Mouse (Mus musculus) MEL (cell line): ENCODE results near the gene Rragd. TPM values are rescaled to one million over a fixed set of nuclear protein-coding genes. Genes with fewer than 3 reads are reported as not detected.

Experiments
- DNase-seq: peaks from one replicate; pipeline ENCODE4 v3.0.0; 2011; ENCODE audit warnings: low read depth, low spot score
- H3K27ac ChIP-seq: 2 replicates; pipeline ENCODE4 v1.5.1; 2012; ENCODE audit warnings: low read depth, mild to moderate bottlenecking, control low read depth, low read length, moderate library complexity; ENCODE audit not compliant: control insufficient read depth
- H3K27me3 ChIP-seq, 2 experiments: fragments of 150-350 bp in 1 of 2; sonication (generic) in 1 of 2; 2 replicates each; pipeline ENCODE4 v1.6.1; 2012; ENCODE audit warnings: low read length in 2 of 2, mild to moderate bottlenecking in 2 of 2, improper control_type of control experiment in 1 of 2, moderate library complexity in 1 of 2; ENCODE audit not compliant: insufficient read depth in 2 of 2, control insufficient read depth in 1 of 2
- H3K36me3 ChIP-seq, 2 experiments: 2 replicates each; pipeline ENCODE4 v1.6.1; 2012 to 2014; ENCODE audit warnings: low read length in 2 of 2, improper control_type of control experiment in 1 of 2, inconsistent platforms in 1 of 2, mild to moderate bottlenecking in 1 of 2; ENCODE audit not compliant: insufficient read depth in 2 of 2, control insufficient read depth in 1 of 2
- H3K4me1 ChIP-seq, 2 experiments: fragments of 150-350 bp in 1 of 2; sonication (generic) in 1 of 2; 2 replicates each; pipeline ENCODE4 v1.6.1; 2012; ENCODE audit warnings: low read length in 2 of 2, improper control_type of control experiment in 1 of 2, mild to moderate bottlenecking in 1 of 2; ENCODE audit not compliant: insufficient read depth in 2 of 2, control insufficient read depth in 1 of 2
- H3K4me3 ChIP-seq, 2 experiments: fragments of 150-350 bp in 1 of 2; sonication (generic) in 1 of 2; 2 replicates each; pipeline ENCODE4 v1.5.1; 2012; ENCODE audit warnings: low read depth in 2 of 2, low read length in 2 of 2, mild to moderate bottlenecking in 2 of 2, moderate library complexity in 2 of 2, control low read depth in 1 of 2, improper control_type of control experiment in 1 of 2; ENCODE audit not compliant: control insufficient read depth in 1 of 2, insufficient read depth in 1 of 2
- H3K79me2 ChIP-seq: 2 replicates; pipeline ENCODE4 v1.6.1; 2012; ENCODE audit warnings: mild to moderate bottlenecking, low read length, moderate library complexity; ENCODE audit not compliant: control insufficient read depth, poor library complexity, insufficient read depth
- H3K9ac ChIP-seq: 2 replicates; pipeline ENCODE4 v1.6.1; 2012; ENCODE audit warnings: low read depth, mild to moderate bottlenecking, control low read depth, low read length, moderate library complexity; ENCODE audit not compliant: control insufficient read depth, poor library complexity, severe bottlenecking
- H3K9me3 ChIP-seq: fragments of 150-350 bp; sonication (generic); replicated peaks from 2 replicates; pipeline ENCODE4 v1.6.1; 2012; ENCODE audit warnings: mild to moderate bottlenecking, low read length, improper control_type of control experiment, moderate library complexity; ENCODE audit not compliant: insufficient read depth
- CTCF ChIP-seq, 3 experiments: IDR thresholded peaks in 2 of 3; conservative IDR thresholded peaks in 1 of 3; 2 replicates each; pipeline ENCODE4 v1.5.1; 2011 to 2012; ENCODE audit warnings: low read length in 3 of 3, low read depth in 2 of 3, mild to moderate bottlenecking in 2 of 3, improper control_type of control experiment in 1 of 3, inconsistent platforms in 1 of 3, mixed read lengths in 1 of 3, moderate library complexity in 1 of 3; ENCODE audit not compliant: control insufficient read depth in 1 of 3, insufficient read depth in 1 of 3, poor library complexity in 1 of 3, severe bottlenecking in 1 of 3
- E2F4 ChIP-seq: IDR thresholded peaks from 2 replicates; pipeline ENCODE4 v1.6.1; 2011; ENCODE audit warnings: low read depth, low read length, improper control_type of control experiment, borderline replicate concordance
- ETS1 ChIP-seq: IDR thresholded peaks from 2 replicates; pipeline ENCODE4 v1.6.1; 2012; ENCODE audit warnings: low read depth, mild to moderate bottlenecking, inconsistent platforms, low read length, improper control_type of control experiment, moderate library complexity
- GATA1 ChIP-seq: IDR thresholded peaks from 2 replicates; pipeline ENCODE4 v1.6.1; 2011; ENCODE audit warnings: low read depth, low read length, improper control_type of control experiment
- HCFC1 ChIP-seq: IDR thresholded peaks from 2 replicates; pipeline ENCODE4 v1.6.1; 2012; ENCODE audit warnings: low read depth, mild to moderate bottlenecking, inconsistent platforms, low read length, improper control_type of control experiment, moderate library complexity
- JUND ChIP-seq: IDR thresholded peaks from 2 replicates; pipeline ENCODE4 v1.6.1; 2011; ENCODE audit warnings: low read depth, mild to moderate bottlenecking, improper control_type of control experiment, low read length
- KAT2A ChIP-seq: conservative IDR thresholded peaks from 2 replicates; pipeline ENCODE4 v1.6.1; 2012; ENCODE audit warnings: low read depth, low read length, improper control_type of control experiment, inconsistent platforms
- MAX ChIP-seq: IDR thresholded peaks from 2 replicates; pipeline ENCODE4 v1.6.1; 2011; ENCODE audit warnings: low read length, improper control_type of control experiment
- MXI1 ChIP-seq: IDR thresholded peaks from 2 replicates; pipeline ENCODE4 v1.6.1; 2011; ENCODE audit warnings: mild to moderate bottlenecking, low read depth, low read length, improper control_type of control experiment
- MYB ChIP-seq: IDR thresholded peaks from 2 replicates; pipeline ENCODE4 v1.6.1; 2011; ENCODE audit warnings: mild to moderate bottlenecking, low read depth, low read length, improper control_type of control experiment
- MYC ChIP-seq: IDR thresholded peaks from 2 replicates; pipeline ENCODE4 v1.6.1; 2011; ENCODE audit warnings: low read depth, mild to moderate bottlenecking, low read length, improper control_type of control experiment, moderate library complexity
- NRF1 ChIP-seq: IDR thresholded peaks from 2 replicates; pipeline ENCODE4 v1.6.1; 2014; ENCODE audit warnings: low read depth, mild to moderate bottlenecking, inconsistent platforms, low read length, improper control_type of control experiment, moderate library complexity; ENCODE audit not compliant: poor library complexity, insufficient read depth, severe bottlenecking
- POLR2AphosphoS2 ChIP-seq: IDR thresholded peaks from 2 replicates; pipeline ENCODE4 v1.6.1; 2011; ENCODE audit warnings: low read length, improper control_type of control experiment
- POLR2AphosphoS5 ChIP-seq: IDR thresholded peaks from 2 replicates; pipeline ENCODE4 v1.6.1; 2012; ENCODE audit warnings: low read depth, borderline replicate concordance, mild to moderate bottlenecking, inconsistent platforms, low read length, moderate library complexity, mixed read lengths
- RAD21 ChIP-seq: IDR thresholded peaks from 2 replicates; pipeline ENCODE4 v1.6.1; 2011; ENCODE audit warnings: mild to moderate bottlenecking, low read depth, low read length, improper control_type of control experiment
- RCOR1 ChIP-seq: IDR thresholded peaks from 2 replicates; pipeline ENCODE4 v1.6.1; 2012; ENCODE audit warnings: low read depth, mild to moderate bottlenecking, inconsistent platforms, low read length, improper control_type of control experiment
- SIN3A ChIP-seq: IDR thresholded peaks from 2 replicates; pipeline ENCODE4 v1.6.1; 2012; ENCODE audit warnings: low read length, improper control_type of control experiment, inconsistent platforms
- SMC3 ChIP-seq: IDR thresholded peaks from 2 replicates; pipeline ENCODE4 v1.6.1; 2011; ENCODE audit warnings: low read depth, low read length, improper control_type of control experiment
- TCF12 ChIP-seq: IDR thresholded peaks from 2 replicates; pipeline ENCODE4 v1.6.1; 2014; ENCODE audit warnings: low read depth, mild to moderate bottlenecking, inconsistent platforms, low read length, improper control_type of control experiment, moderate library complexity
- UBTF ChIP-seq: IDR thresholded peaks from 2 replicates; pipeline ENCODE4 v1.6.1; 2012; ENCODE audit warnings: low read depth, mild to moderate bottlenecking, inconsistent platforms, low read length, improper control_type of control experiment, moderate library complexity, borderline replicate concordance; ENCODE audit not compliant: insufficient read depth
- USF1 ChIP-seq: IDR thresholded peaks from 2 replicates; pipeline ENCODE4 v1.6.1; 2014; ENCODE audit warnings: low read depth, mild to moderate bottlenecking, inconsistent platforms, low read length, improper control_type of control experiment, moderate library complexity
- USF2 ChIP-seq, 2 experiments: IDR thresholded peaks; 2 replicates each; pipeline ENCODE4 v1.6.1; 2011 to 2012; ENCODE audit warnings: improper control_type of control experiment in 2 of 2, low read length in 2 of 2, borderline replicate concordance in 1 of 2, inconsistent platforms in 1 of 2, low read depth in 1 of 2, mild to moderate bottlenecking in 1 of 2; ENCODE audit not compliant: insufficient read depth in 1 of 2
- ZNF384 ChIP-seq: IDR thresholded peaks from 2 replicates; pipeline ENCODE4 v1.6.1; 2012; ENCODE audit warnings: low read depth, mild to moderate bottlenecking, inconsistent platforms, low read length, improper control_type of control experiment
- polyA plus RNA-seq, 2 experiments: library from polyadenylated mRNA; stranded (reverse) in 1 of 2; unstranded in 1 of 2; fragments of >175 nt in 1 of 2; fragments of >200 nt in 1 of 2; gene quantifications; 2 replicates each; pipeline versions ENCODE4 v1.2.1 to v1.2.4; 2012; ENCODE audit warnings: low replicate concordance in 2 of 2, low read depth in 1 of 2; ENCODE audit not compliant: insufficient read length in 2 of 2, insufficient read depth in 1 of 2, missing spikeins in 1 of 2
- total RNA-seq: library from RNA; depleted of rRNA; stranded (reverse); fragments of 300-350 nt; gene quantifications from 2 replicates; pipeline ENCODE4 v1.2.3, GENCODE M21; 2012

Rragd gene
- total and polyA plus RNA-seq, 3 experiments: not detected

GRCm38 (mm10) chr4:33067331-33067730, 84.5 kb downstream of the Rragd start:
- TF ChIP-seq RCOR1 (no peak), MYC (no peak), E2F4 (no peak), CTCF (IDR thresholded peaks at IDR 0.05 in 2 of 3, conservative IDR thresholded peaks at IDR 0.05 in 1 of 3; ENCODE audit: control insufficient read depth in 1 of 3, insufficient read depth in 1 of 3, low read depth in 2 of 3, low read length in 3 of 3, poor library complexity in 1 of 3, severe bottlenecking in 1 of 3) (no peak), HCFC1 (no peak), MAX (no peak), TCF12 (no peak), POLR2AphosphoS2 (no peak), JUND (no peak), SMC3 (no peak), GATA1 (no peak), SIN3A (no peak), ZNF384 (no peak), NRF1 (no peak), RAD21 (no peak), ETS1 (no peak)
- no peak for DNase-seq
- H3K4me1 ChIP-seq: peaks cover 0 to 4% of the 10 kb centered on the region in 2 experiments; a peak in 1 of 4 replicates

GRCm38 (mm10) chr4:33067826-33068225, 85.0 kb downstream of the Rragd start:
- Histone ChIP-seq H3K4me3 (no peak overlapping the region), H3K36me3 (peaks cover 0 to 2% of the 10 kb centered on the region in 2 experiments; a peak in 1 of 4 replicates), H3K4me1 (peaks cover 0 to 4% of the 10 kb centered on the region in 2 experiments; a peak in 1 of 4 replicates), H3K79me2 (no peaks in the 10 kb centered on the region), H3K9me3 (no peaks in the 10 kb centered on the region), H3K27me3 (no peaks in the 10 kb centered on the region), H3K27ac (no peak overlapping the region), H3K9ac (no peak overlapping the region)
- DNase-seq: no peak
- no peak for TF ChIP-seq POLR2AphosphoS2

More at GRCm38 (mm10) chr4:33067331-33067730, 84.5 kb downstream of the Rragd start:
- Histone ChIP-seq H3K9ac (no peak overlapping the region), H3K36me3 (peaks cover 0 to 1% of the 10 kb centered on the region in 2 experiments; a peak in 1 of 4 replicates), H3K27ac (no peak overlapping the region), H3K27me3 (no peaks in the 10 kb centered on the region), H3K79me2 (no peaks in the 10 kb centered on the region), H3K9me3 (no peaks in the 10 kb centered on the region), H3K4me3 (no peak overlapping the region)

GRCm38 (mm10) chr4:33068894-33069293, 86.1 kb downstream of the Rragd start:
- H3K79me2 ChIP-seq: no peaks in the 10 kb centered on the region
- H3K4me3 ChIP-seq: no peak overlapping the region
- no peaks in the 10 kb centered on the region for H3K9me3 ChIP-seq
- peaks cover 0 to 2% of the 10 kb centered on the region in 2 experiments; a peak in 1 of 4 replicates for H3K36me3 ChIP-seq
- no peak overlapping the region for H3K9ac ChIP-seq
- DNase-seq: no peak
- no peak overlapping the region for H3K27ac ChIP-seq
- TF ChIP-seq RCOR1: no peak
- no peak for TF ChIP-seq USF1
- no peak for TF ChIP-seq MXI1
- TF ChIP-seq UBTF: no peak
- no peak for TF ChIP-seq E2F4
- no peak for TF ChIP-seq MYB
- no peak for TF ChIP-seq USF2 (IDR thresholded peaks at IDR 0.05; ENCODE audit: borderline replicate concordance in 1 of 2, insufficient read depth in 1 of 2, low read depth in 1 of 2, low read length in 2 of 2)
- TF ChIP-seq POLR2AphosphoS2: no peak
- no peak for TF ChIP-seq POLR2AphosphoS5
- no peak for TF ChIP-seq HCFC1
- no peak for TF ChIP-seq CTCF (IDR thresholded peaks at IDR 0.05 in 2 of 3, conservative IDR thresholded peaks at IDR 0.05 in 1 of 3; ENCODE audit: control insufficient read depth in 1 of 3, insufficient read depth in 1 of 3, low read depth in 2 of 3, low read length in 3 of 3, poor library complexity in 1 of 3, severe bottlenecking in 1 of 3)
- TF ChIP-seq KAT2A: no peak
- no peaks in the 10 kb centered on the region for H3K27me3 ChIP-seq
- H3K4me1 ChIP-seq: peaks cover 0 to 4% of the 10 kb centered on the region in 2 experiments; a peak in 1 of 4 replicates
